Mouse (Mus musculus) G1E (cell line): Measurements from ENCODE around the gene Supt3.

ENCODE experiments used
- CTCF ChIP-seq: IDR thresholded peaks from 2 replicates; pipeline ENCODE4 v1.5.1; 2012; ENCODE audit warnings: low read depth, low read length, inconsistent platforms, mixed read lengths
- GATA1 ChIP-seq: IDR thresholded peaks from 2 replicates; pipeline ENCODE4 v1.6.1; 2012; ENCODE audit warnings: borderline replicate concordance, low read length, inconsistent platforms, mixed read lengths
- GATA2 ChIP-seq: IDR thresholded peaks from 2 replicates; pipeline ENCODE4 v1.6.1; 2012; ENCODE audit warnings: low read depth, low read length, inconsistent platforms, borderline replicate concordance
- TAL1 ChIP-seq: conservative IDR thresholded peaks from 2 replicates; pipeline ENCODE4 v1.6.1; 2012; ENCODE audit warnings: low read depth, low read length, inconsistent platforms, mixed read lengths

GRCm38 (mm10) chr17:44956671-44957070 lies 179.7 kb downstream of the Supt3 start:
- TF ChIP-seq CTCF (no peak), GATA2 (no peak), GATA1 (no peak), TAL1 (no peak)
